Mouse (Mus musculus): ENCODE data around the gene Med12l. TPM values are rescaled to one million over a fixed set of nuclear protein-coding genes. Genes with fewer than 3 reads are reported as not detected.

Gene Med12l
- total and polyA plus RNA-seq, 3 experiments, result 0.93 to 2.0 (median 1.5) TPM

DNA sequence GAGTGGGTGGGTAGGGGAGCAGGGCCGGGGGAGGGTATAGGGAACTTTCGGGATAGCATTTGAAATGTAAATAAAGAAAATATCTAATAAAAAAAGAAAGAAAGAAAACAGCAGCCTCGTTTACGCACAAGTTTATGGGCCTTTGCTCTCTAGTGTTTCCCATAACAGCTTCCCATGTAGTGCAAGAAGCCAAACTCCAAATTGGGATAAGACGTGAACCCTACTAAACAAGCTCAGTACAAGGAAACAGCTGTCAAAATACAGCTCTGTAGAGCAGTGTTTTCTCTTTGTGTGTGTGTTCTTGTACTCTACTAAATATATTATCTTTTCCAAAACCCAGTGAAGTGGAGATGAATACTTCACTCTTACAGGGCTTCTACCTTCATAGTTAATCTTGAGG lies 139.6 kb downstream of the Med12l start:
- Histone ChIP-seq H3K9ac (ENCODE audit: insufficient read depth, low read depth) (no peak overlapping the region), H3K4me1 (ENCODE audit: control insufficient read depth in 1 of 2, insufficient read depth in 2 of 2) (peaks cover 4 to 20% of the 10 kb centered on the region in 2 experiments; a peak in 3 of 4 replicates), H3K79me2 (replicated peaks; ENCODE audit: control insufficient read depth, extremely low read depth, insufficient read depth, poor library complexity, severe bottlenecking) (no peaks in the 10 kb centered on the region), H3K27ac (ENCODE audit: insufficient read depth, low read depth) (no peak overlapping the region), H3K4me2 (ENCODE audit: insufficient read depth, low read depth, poor library complexity, severe bottlenecking) (no peak overlapping the region), H3K4me3 (replicated peaks in 1 of 3; ENCODE audit: low read depth in 2 of 3, low read length in 2 of 3, poor library complexity in 1 of 3) (no peak overlapping the region), H3K36me3 (replicated peaks in 1 of 2; ENCODE audit: control insufficient read depth in 1 of 2, insufficient read depth in 1 of 2, low read length in 1 of 2) (no peaks in the 10 kb centered on the region), H3K27me3 (replicated peaks) (no peaks in the 10 kb centered on the region), H3K9me3 (replicated peaks; ENCODE audit: low read length) (no peaks in the 10 kb centered on the region)
- no peak for DNase-seq (ENCODE audit: extremely low read depth)
- in situ Hi-C loops (cut with MboI; ENCODE audit: low pct_ligation_motif_present, low pct_unique_long_range_greater_than_20kb, low sequenced_read_pairs), result no loop called here
- TF ChIP-seq HCFC1 (IDR thresholded peaks at IDR 0.05; ENCODE audit: low read depth, low read length), result no peak
- no peak for TF ChIP-seq JUND (conservative IDR thresholded peaks at IDR 0.05; ENCODE audit: low read depth, low read length)
- TF ChIP-seq EP300 (IDR thresholded peaks at IDR 0.05; ENCODE audit: low read length), result no peak
- no peak for TF ChIP-seq USF2 (conservative IDR thresholded peaks at IDR 0.05; ENCODE audit: low read depth, low read length)
- TF ChIP-seq ZC3H11A (IDR thresholded peaks at IDR 0.05; ENCODE audit: low read depth, low read length), result no peak
- TF ChIP-seq NRF1 (IDR thresholded peaks at IDR 0.05; ENCODE audit: low read depth, low read length), result no peak
- no peak for TF ChIP-seq POLR2AphosphoS2 (IDR thresholded peaks at IDR 0.05; ENCODE audit: low read depth, low read length)
- TF ChIP-seq UBTF (IDR thresholded peaks at IDR 0.05; ENCODE audit: low read depth, low read length), result no peak
- dilution Hi-C loops (cut with MboI; ENCODE audit: extremely low pct_ligation_motif_present, extremely low pct_unique_long_range_greater_than_20kb, low sequenced_read_pairs), result no loop called here

GRCm38 (mm10) chr3:59149646-59150045 lies 144.0 kb downstream of the Med12l start:
- no peak for DNase-seq (ENCODE audit: extremely low read depth)
- dilution Hi-C loops (cut with MboI; ENCODE audit: extremely low pct_ligation_motif_present, extremely low pct_unique_long_range_greater_than_20kb, low sequenced_read_pairs) (no loop called here), in situ Hi-C loops (cut with MboI; ENCODE audit: low pct_ligation_motif_present, low pct_unique_long_range_greater_than_20kb, low sequenced_read_pairs) (loop anchor here (25.0 kb wide), 1 partner anchor 588 kb away; the partner anchor contains the start of gene Gm5538)
- Histone ChIP-seq H3K4me3 (replicated peaks in 1 of 3; ENCODE audit: low read depth in 2 of 3, low read length in 2 of 3, poor library complexity in 1 of 3) (no peak overlapping the region), H3K9me3 (replicated peaks; ENCODE audit: low read length) (no peaks in the 10 kb centered on the region), H3K27me3 (replicated peaks) (no peaks in the 10 kb centered on the region), H3K36me3 (replicated peaks in 1 of 2; ENCODE audit: control insufficient read depth in 1 of 2, insufficient read depth in 1 of 2, low read length in 1 of 2) (no peaks in the 10 kb centered on the region), H3K4me1 (ENCODE audit: control insufficient read depth in 1 of 2, insufficient read depth in 2 of 2) (peaks cover 4 to 27% of the 10 kb centered on the region in 2 experiments; a peak in 3 of 4 replicates), H3K4me2 (ENCODE audit: insufficient read depth, low read depth, poor library complexity, severe bottlenecking) (no peak overlapping the region), H3K9ac (ENCODE audit: insufficient read depth, low read depth) (no peak overlapping the region), H3K79me2 (replicated peaks; ENCODE audit: control insufficient read depth, extremely low read depth, insufficient read depth, poor library complexity, severe bottlenecking) (no peaks in the 10 kb centered on the region), H3K27ac (ENCODE audit: insufficient read depth, low read depth) (no peak overlapping the region)
- TF ChIP-seq POLR2AphosphoS2 (IDR thresholded peaks at IDR 0.05; ENCODE audit: low read depth, low read length), result no peak
- 0 out of 2 replicates have a peak, but pooled peaks have one; percentile 43 for TF ChIP-seq SIN3A (IDR thresholded peaks at IDR 0.05; ENCODE audit: low read length)

- no peaks in the 10 kb centered on the region for H3K36me3 ChIP-seq (replicated peaks in 1 of 2; ENCODE audit: control insufficient read depth in 1 of 2, insufficient read depth in 1 of 2, low read length in 1 of 2)
- dilution Hi-C loops (cut with MboI; ENCODE audit: extremely low pct_ligation_motif_present, extremely low pct_unique_long_range_greater_than_20kb, low sequenced_read_pairs), result no loop called here
- no peaks in the 10 kb centered on the region for H3K79me2 ChIP-seq (replicated peaks; ENCODE audit: control insufficient read depth, extremely low read depth, insufficient read depth, poor library complexity, severe bottlenecking)
- no peaks in the 10 kb centered on the region for H3K27me3 ChIP-seq (replicated peaks)
- no peak overlapping the region for H3K9ac ChIP-seq (ENCODE audit: insufficient read depth, low read depth)
- in situ Hi-C loops (cut with MboI; ENCODE audit: low pct_ligation_motif_present, low pct_unique_long_range_greater_than_20kb, low sequenced_read_pairs), result loop anchor here (25.0 kb wide), 1 partner anchor 587 kb away; the partner anchor contains the start of gene Gm5538
- no peak overlapping the region for H3K27ac ChIP-seq (ENCODE audit: insufficient read depth, low read depth)
- H3K4me3 ChIP-seq (replicated peaks in 1 of 3; ENCODE audit: low read depth in 2 of 3, low read length in 2 of 3, poor library complexity in 1 of 3), result no peak overlapping the region
- no peaks in the 10 kb centered on the region for H3K9me3 ChIP-seq (replicated peaks; ENCODE audit: low read length)
- no peak overlapping the region for H3K4me2 ChIP-seq (ENCODE audit: insufficient read depth, low read depth, poor library complexity, severe bottlenecking)
- no peak for TF ChIP-seq IRF4 (IDR thresholded peaks at IDR 0.05; ENCODE audit: low read depth, low read length)
- no peak for TF ChIP-seq CTCF (conservative IDR thresholded peaks at IDR 0.05 in 1 of 2, IDR thresholded peaks at IDR 0.05 in 1 of 2; ENCODE audit: low read depth in 2 of 2, low read length in 2 of 2)
- no peak for TF ChIP-seq RAD21 (IDR thresholded peaks at IDR 0.05; ENCODE audit: low read depth, low read length)
- no peak for TF ChIP-seq ZMIZ1 (IDR thresholded peaks at IDR 0.05; ENCODE audit: low read depth, low read length)
- no peak for TF ChIP-seq GABPA (IDR thresholded peaks at IDR 0.05; ENCODE audit: insufficient replicate concordance, low read depth, low read length)
- TF ChIP-seq MYC (IDR thresholded peaks at IDR 0.05; ENCODE audit: low read depth, low read length), result no peak
- TF ChIP-seq SMC3 (IDR thresholded peaks at IDR 0.05; ENCODE audit: low read depth, low read length), result no peak
- TF ChIP-seq RCOR1 (conservative IDR thresholded peaks at IDR 0.05; ENCODE audit: low read depth, low read length), result no peak
- TF ChIP-seq ELF1 (IDR thresholded peaks at IDR 0.05; ENCODE audit: low read depth, low read length), result no peak
- TF ChIP-seq KAT2A (IDR thresholded peaks at IDR 0.05; ENCODE audit: insufficient replicate concordance, low read length), result no peak
- no peak for TF ChIP-seq JUN (IDR thresholded peaks at IDR 0.05; ENCODE audit: insufficient read depth, low read depth, low read length)
- no peak for TF ChIP-seq TBP (conservative IDR thresholded peaks at IDR 0.05; ENCODE audit: low read depth, low read length)
- no peak for TF ChIP-seq UBTF (IDR thresholded peaks at IDR 0.05; ENCODE audit: low read depth, low read length)
- no peak for TF ChIP-seq MAFK (IDR thresholded peaks at IDR 0.05; ENCODE audit: insufficient replicate concordance, low read length)
- TF ChIP-seq PAX5 (IDR thresholded peaks at IDR 0.05; ENCODE audit: low read length), result no peak
- peaks cover 4 to 27% of the 10 kb centered on the region in 2 experiments; a peak in 3 of 4 replicates for H3K4me1 ChIP-seq (ENCODE audit: control insufficient read depth in 1 of 2, insufficient read depth in 2 of 2)
- DNase-seq (ENCODE audit: extremely low read depth), result no peak
These were observed 145.0 kb downstream of the Med12l start for GRCm38 (mm10) chr3:59150624-59151023.
